Mouse (Mus musculus) C2C12 (cell line): ENCODE data around the gene Gm9970.

Experiments
- CEBPB ChIP-seq: IDR thresholded peaks from one replicate; pipeline ENCODE4 v1.6.1; 2011; ENCODE audit warnings: low read depth, mild to moderate bottlenecking, control low read depth, moderate library complexity
- CTCF ChIP-seq: IDR thresholded peaks from one replicate; pipeline ENCODE4 v1.5.1; 2011; ENCODE audit not compliant: control insufficient read depth, insufficient read depth, insufficient read length
- FOSL1 ChIP-seq: IDR thresholded peaks from one replicate; pipeline ENCODE4 v1.8.0; 2011; ENCODE audit warnings: mild to moderate bottlenecking, low read length; ENCODE audit not compliant: poor library complexity, insufficient read depth, severe bottlenecking
- MAX ChIP-seq: IDR thresholded peaks from one replicate; pipeline ENCODE4 v1.6.1; 2011; ENCODE audit warnings: mild to moderate bottlenecking, control low read depth
- MYOG ChIP-seq: IDR thresholded peaks from one replicate; pipeline ENCODE4 v1.6.1; 2011; ENCODE audit not compliant: control insufficient read depth, insufficient read length; ENCODE audit errors: extremely low read depth
- USF1 ChIP-seq: IDR thresholded peaks from one replicate; pipeline ENCODE4 v1.6.1; 2011; ENCODE audit warnings: low read depth, mild to moderate bottlenecking, control low read depth, moderate library complexity

DNA sequence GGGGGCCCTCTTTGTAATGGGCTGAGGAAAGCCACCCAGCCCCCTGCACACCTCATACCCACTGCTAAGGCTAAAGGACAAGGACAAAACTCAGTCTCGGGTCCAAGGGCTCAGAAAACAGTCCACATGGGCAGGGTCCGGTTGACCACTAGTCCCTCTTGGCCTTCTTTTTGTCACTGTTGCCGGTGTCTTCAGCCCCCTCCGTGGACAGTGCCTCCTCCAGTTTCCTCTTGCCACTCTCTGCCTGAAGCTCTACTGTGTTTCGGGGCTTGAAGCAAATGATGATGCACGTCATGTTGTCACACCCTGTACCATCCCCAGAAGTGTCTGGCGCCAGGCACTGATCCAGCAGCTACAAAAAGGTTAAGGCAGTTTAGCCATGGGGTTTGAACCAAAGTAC lies 38.1 kb downstream of the Gm9970 start:
- TF ChIP-seq CTCF (no peak), CEBPB (no peak), MAX (no peak), FOSL1 (no peak), USF1 (no peak), MYOG (no peak)
